ENCODE assay signal across 17 mouse cellular contexts in the genomic region with DNA sequence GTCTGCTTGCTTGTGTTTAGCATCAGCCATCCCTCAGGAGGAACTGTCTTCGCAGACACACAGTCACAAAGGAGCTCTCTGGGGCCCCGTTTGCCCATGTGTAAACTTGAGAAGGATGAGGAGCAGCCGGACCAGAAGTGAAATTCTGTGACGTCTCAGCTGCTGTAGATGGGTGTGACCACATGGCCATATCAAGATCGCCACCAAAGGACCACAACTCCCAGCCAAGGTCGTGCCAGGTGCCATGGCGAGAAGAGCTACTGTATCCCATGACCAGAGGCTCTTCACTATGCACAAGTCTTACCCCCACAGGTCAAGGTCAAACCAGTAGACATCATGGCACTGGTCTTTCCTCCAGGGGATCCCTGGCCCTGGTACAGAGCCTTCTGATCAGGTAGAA.
DNase-seq lines count a peak whose midpoint lies in the region; ATAC-seq lines count a peak whose summit lies in the region.
"Had no signal": no experiment of that assay in that cellular context is flagged by ENCODE, and none has a peak within 500 bp of the region (broad histone marks: within the 10 kb centered on the region; RNA-seq: fewer than 3 reads in every experiment).

No protein-coding gene starts in this region.

- ATAC-seq in midbrain, embryonic 11.5 days (ENCODE audit: low FRiP score), result no peak; the same call in 1 of the 2 replicates
- ATAC-seq: activated CD4-positive, CD25-positive, alpha-beta regulatory T cell, adult 4 months; CD4-positive, CD25-positive, alpha-beta regulatory T cell, adult 4 months; Patski had no signal

- peak; percentile 65 for DNase-seq in midbrain, embryonic 11.5 days (ENCODE audit: low spot score, missing footprints)
- no peak for DNase-seq in midbrain, embryonic 10.5 days (ENCODE audit: low spot score)
- DNase-seq: adrenal gland, adult 2 months; adrenal gland, adult 8-10 months; adrenal gland, postnatal 10 days; adrenal gland, postnatal 14 days; adrenal gland, postnatal 25 days; adrenal gland, postnatal 36 days; B cell, adult 2 months; cerebellum, adult 11 months; cerebellum, adult 11-12 months; cerebellum, adult 18-20 months; cerebellum, adult 2 months had no signal

- no peak overlapping the region for H3K4me2 ChIP-seq in midbrain, embryonic 11.5 days

- H3K9ac ChIP-seq in midbrain, embryonic 11.5 days (ENCODE audit: low read length), result no peak overlapping the region

- no peak overlapping the region for H3K27ac ChIP-seq in midbrain, embryonic 11.5 days (ENCODE audit: low read depth, low read length)
- H3K27ac ChIP-seq in midbrain, embryonic 10.5 days (replicated peaks), result no peak overlapping the region

- H3K4me3 ChIP-seq in midbrain, embryonic 11.5 days (ENCODE audit: low read depth, low read length), result no peak overlapping the region
- H3K4me3 ChIP-seq in midbrain, embryonic 10.5 days, result no peak overlapping the region

- H3K36me3 ChIP-seq in midbrain, embryonic 11.5 days (ENCODE audit: control insufficient read depth, insufficient read depth, low read length), result no peaks in the 10 kb centered on the region
- H3K36me3 ChIP-seq in midbrain, embryonic 10.5 days, result no peaks in the 10 kb centered on the region
- H3K36me3 ChIP-seq: G1E had no signal

- no peaks in the 10 kb centered on the region for H3K27me3 ChIP-seq in midbrain, embryonic 11.5 days (ENCODE audit: control insufficient read depth, insufficient read depth, low read length)
- no peaks in the 10 kb centered on the region for H3K27me3 ChIP-seq in midbrain, embryonic 10.5 days (ENCODE audit: low read depth, poor library complexity, severe bottlenecking)
- H3K27me3 ChIP-seq: Patski had no signal

- no peaks in the 10 kb centered on the region for H3K9me3 ChIP-seq in midbrain, embryonic 11.5 days (ENCODE audit: control insufficient read depth, low read length)
- no peaks in the 10 kb centered on the region for H3K9me3 ChIP-seq in midbrain, embryonic 10.5 days (replicated peaks)
- H3K9me3 ChIP-seq: G1E had no signal

- peaks cover 2% of the 10 kb centered on the region; the same call in 1 of the 2 replicates for H3K4me1 ChIP-seq in midbrain, embryonic 11.5 days (ENCODE audit: control insufficient read depth, insufficient read depth, low read length)
- peaks cover 40% of the 10 kb centered on the region for H3K4me1 ChIP-seq in midbrain, embryonic 10.5 days

- 86% methylated on average over 7 of the region's 7 CpGs for WGBS in midbrain, embryonic 11.5 days
- 91% methylated on average over 7 of the region's 7 CpGs for WGBS in midbrain, embryonic 10.5 days
